Mouse (Mus musculus) olfactory bulb, adult 2 months (tissue): ENCODE results near the gene Chd4. TPM values are rescaled to one million over a fixed set of nuclear protein-coding genes. Genes with fewer than 3 reads are reported as not detected.
A peak's percentile ranks its signal among the peaks of the same experiment; 100 is the strongest.

Experiments
- H3K27ac ChIP-seq: fragments of 200-500 bp; 2 replicates; pipeline ENCODE4 v1.5.1; 2012; ENCODE audit warnings: low read depth, low read length; ENCODE audit not compliant: insufficient read depth
- H3K4me1 ChIP-seq: fragments of 200-500 bp; 2 replicates; pipeline ENCODE4 v1.6.1; 2012; ENCODE audit warnings: low read length; ENCODE audit not compliant: control insufficient read depth, insufficient read depth
- H3K4me3 ChIP-seq: fragments of 200-500 bp; 2 replicates; pipeline ENCODE4 v1.5.1; 2012; ENCODE audit warnings: mild to moderate bottlenecking, low read depth, low read length, moderate library complexity; ENCODE audit not compliant: insufficient read depth
- CTCF ChIP-seq: fragments of 200-500 bp; IDR thresholded peaks from 2 replicates; pipeline ENCODE4 v1.5.1; 2012; ENCODE audit warnings: low read depth, mild to moderate bottlenecking, low read length, moderate library complexity; ENCODE audit not compliant: insufficient read depth
- POLR2A ChIP-seq: fragments of 200-500 bp; IDR thresholded peaks from 2 replicates; pipeline ENCODE4 v1.6.1; 2012; ENCODE audit warnings: mild to moderate bottlenecking, low read depth, low read length, moderate library complexity; ENCODE audit not compliant: insufficient read depth
- WGBS: fragments of 180-500 bp; shearing (Covaris S2); methylation state at CpG from one replicate; pipeline ENCODE4 v1.1.7; 2018; 5-methylcytosine and 5-hydroxymethylcytosine counted together
- polyA plus RNA-seq: library from polyadenylated mRNA; stranded (reverse); fragments of >200 nt; gene quantifications from 2 replicates; pipeline ENCODE4 v1.2.4, GENCODE M21; 2012; ENCODE audit warnings: low replicate concordance; ENCODE audit not compliant: missing spikeins, insufficient read depth, insufficient read length

Gene Chd4
- polyA plus RNA-seq, 1 experiment: 138 TPM

DNA sequence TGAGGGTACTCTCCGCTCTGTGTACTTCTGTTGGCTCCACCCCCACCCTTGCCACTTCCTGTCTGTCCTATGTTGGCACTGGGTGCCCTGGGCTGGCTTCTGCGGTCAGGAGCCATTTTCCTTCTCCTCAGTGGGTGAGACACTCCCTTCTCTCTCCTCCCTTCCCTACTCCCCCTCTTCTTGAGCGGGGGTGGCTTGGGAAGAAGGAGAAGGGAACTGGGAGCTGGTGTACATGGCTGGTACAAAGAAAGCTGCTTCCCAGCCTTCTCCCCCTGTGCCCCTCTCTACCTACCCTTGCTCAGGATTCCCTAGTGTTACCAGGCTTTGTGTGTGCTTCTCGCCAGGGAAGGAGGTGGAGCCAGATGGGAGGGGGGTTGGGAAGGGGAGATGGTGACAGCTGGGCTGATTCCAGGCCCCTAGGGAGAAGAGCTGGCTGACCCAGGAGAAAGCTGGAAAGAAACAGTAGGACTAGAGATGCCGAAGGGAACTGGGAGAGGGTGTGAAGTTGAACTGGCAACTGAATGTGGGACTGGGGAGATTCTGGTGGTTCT lies 3.7 kb downstream of the Chd4 start:
- H3K4me1 ChIP-seq: peaks cover 27% of the 10 kb centered on the region
- H3K27ac ChIP-seq: peak overlapping the region; percentile 73
- WGBS: 13% methylated on average over 5 of the region's 5 CpGs
- peak overlapping the region; percentile 11 for H3K4me3 ChIP-seq
- no peak for TF ChIP-seq POLR2A
- no peak for TF ChIP-seq CTCF

- 82% methylated on average over 9 of the region's 9 CpGs for WGBS
- Histone ChIP-seq H3K27ac (no peak overlapping the region), H3K4me3 (no peak overlapping the region), H3K4me1 (peaks cover 24% of the 10 kb centered on the region)
- no peak for TF ChIP-seq POLR2A
- no peak for TF ChIP-seq CTCF
These were observed 5.7 kb downstream of the Chd4 start for GRCm38 (mm10) chr6:125101444-125101843.

DNA sequence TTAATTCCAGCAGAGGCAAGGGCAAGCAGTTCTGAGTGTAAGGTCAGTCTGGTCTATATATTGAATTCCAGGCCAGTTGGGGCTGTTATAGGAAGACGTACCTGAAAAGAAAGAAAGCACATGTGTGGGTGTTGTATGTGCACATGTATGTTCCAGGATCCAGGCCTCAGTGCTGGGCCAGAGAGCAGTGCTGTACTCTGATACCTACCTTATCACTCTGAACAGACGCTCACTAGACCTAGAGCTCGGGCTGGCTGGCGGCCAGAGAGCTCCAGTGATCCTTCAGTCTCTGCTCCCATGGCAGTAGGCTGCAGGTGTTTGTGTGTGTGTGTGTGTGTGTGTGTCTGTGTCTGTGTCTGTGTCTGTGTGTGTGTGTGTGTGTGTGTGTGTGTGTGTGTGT lies 8.4 kb downstream of the Chd4 start:
- no peak for TF ChIP-seq POLR2A
- TF ChIP-seq CTCF: no peak
- Histone ChIP-seq H3K27ac (no peak overlapping the region), H3K4me3 (no peak overlapping the region), H3K4me1 (peaks cover 16% of the 10 kb centered on the region)
- WGBS: 88% methylated on average over 4 of the region's 4 CpGs

DNA sequence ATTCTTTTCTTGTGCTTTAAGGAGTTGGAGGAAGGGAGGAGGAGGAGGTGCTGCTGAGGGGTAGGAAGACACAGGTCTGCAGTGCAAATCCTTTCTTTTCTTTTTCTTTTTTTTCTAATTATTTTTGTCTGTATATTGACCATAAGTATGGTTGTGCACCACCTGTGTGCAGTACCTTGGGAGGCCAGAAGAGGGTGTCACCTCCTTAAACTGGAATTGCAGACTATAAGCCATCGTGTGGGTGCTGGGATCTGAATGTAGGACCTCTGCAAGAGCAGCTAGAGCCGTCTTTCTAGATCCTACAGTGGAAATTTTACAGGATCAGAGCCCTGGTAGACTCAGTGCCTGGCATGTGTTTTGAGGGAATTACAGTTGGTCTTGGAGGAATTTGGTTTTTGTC lies 11.9 kb downstream of the Chd4 start:
- no peak overlapping the region for H3K27ac ChIP-seq
- 90% methylated on average over 2 of the region's 2 CpGs for WGBS
- H3K4me3 ChIP-seq: no peak overlapping the region
- no peak for TF ChIP-seq CTCF
- no peak for TF ChIP-seq POLR2A
- H3K4me1 ChIP-seq: no peaks in the 10 kb centered on the region

DNA sequence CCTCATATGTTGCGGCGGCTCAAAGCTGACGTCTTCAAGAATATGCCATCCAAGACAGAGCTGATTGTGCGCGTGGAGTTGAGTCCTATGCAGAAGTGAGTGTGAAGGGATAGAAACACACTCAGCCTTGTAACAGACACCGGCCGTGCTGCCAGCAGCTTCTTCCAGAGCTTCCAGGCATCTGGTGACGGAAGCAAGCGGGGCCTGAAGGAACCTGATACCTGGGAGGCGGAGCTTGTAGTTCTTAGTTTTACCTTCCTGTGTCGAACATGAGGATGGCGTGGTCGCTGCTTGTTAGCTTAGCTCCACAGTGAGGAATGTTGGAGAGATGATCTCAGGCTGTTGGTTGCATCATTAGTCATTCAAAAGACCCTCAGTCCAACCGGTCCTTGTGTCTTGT lies 13.6 kb downstream of the Chd4 start:
- H3K4me1 ChIP-seq: no peaks in the 10 kb centered on the region
- WGBS: 89% methylated on average over 14 of the region's 14 CpGs
- no peak overlapping the region for H3K4me3 ChIP-seq
- H3K27ac ChIP-seq: no peak overlapping the region
- no peak for TF ChIP-seq CTCF
- TF ChIP-seq POLR2A: no peak

GRCm38 (mm10) chr6:125110927-125111326 lies 15.1 kb downstream of the Chd4 start:
- Histone ChIP-seq H3K4me1 (no peaks in the 10 kb centered on the region), H3K4me3 (no peak overlapping the region), H3K27ac (no peak overlapping the region)
- TF ChIP-seq CTCF (no peak), POLR2A (no peak)
- 81% methylated on average over 7 of the region's 7 CpGs for WGBS

DNA sequence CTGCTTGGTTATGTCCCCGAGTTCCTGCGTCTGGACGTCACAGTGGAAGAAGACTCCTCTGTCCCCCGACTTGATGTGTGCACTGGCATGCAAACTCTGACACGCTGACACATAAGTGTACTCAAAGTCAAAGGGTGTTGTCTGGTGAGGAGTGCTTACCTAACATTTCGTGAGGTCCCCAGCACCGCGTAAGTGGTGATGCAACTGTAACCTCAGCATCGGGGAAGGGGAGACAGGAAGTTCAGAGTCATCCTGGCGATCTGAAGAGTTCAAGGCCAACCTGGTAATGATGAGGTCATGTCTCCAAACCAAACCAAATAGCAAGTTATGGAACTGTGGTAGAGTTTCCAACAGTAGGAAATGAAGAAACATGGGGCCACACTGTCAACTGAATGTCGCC lies 16.8 kb downstream of the Chd4 start:
- H3K4me1 ChIP-seq: no peaks in the 10 kb centered on the region
- TF ChIP-seq POLR2A (no peak), CTCF (no peak)
- WGBS: 95% methylated on average over 11 of the region's 11 CpGs
- H3K27ac ChIP-seq: no peak overlapping the region
- no peak overlapping the region for H3K4me3 ChIP-seq

GRCm38 (mm10) chr6:125119387-125119786 lies 23.6 kb downstream of the Chd4 start:
- no peaks in the 10 kb centered on the region for H3K4me1 ChIP-seq
- TF ChIP-seq CTCF (no peak), POLR2A (no peak)
- no peak overlapping the region for H3K4me3 ChIP-seq
- 82% methylated on average over 8 of the region's 8 CpGs for WGBS
- H3K27ac ChIP-seq: no peak overlapping the region

GRCm38 (mm10) chr6:125128724-125129123 lies 32.9 kb downstream of the Chd4 start:
- H3K4me3 ChIP-seq: no peak overlapping the region
- TF ChIP-seq POLR2A: no peak
- no peak for TF ChIP-seq CTCF
- WGBS: 88% methylated on average over 12 of the region's 12 CpGs
- 0 out of 2 replicates have a peak, but pooled peaks cover 4% of the 10 kb centered on the region for H3K4me1 ChIP-seq
- H3K27ac ChIP-seq: no peak overlapping the region

GRCm38 (mm10) chr6:125129710-125130402 lies 34.1 kb downstream of the Chd4 start:
- Histone ChIP-seq H3K4me1 (0 out of 2 replicates have a peak, but pooled peaks cover 4% of the 10 kb centered on the region), H3K27ac (no peak overlapping the region), H3K4me3 (no peak overlapping the region)
- 84% methylated on average over 20 of the region's 20 CpGs for WGBS
- no peak for TF ChIP-seq CTCF
- TF ChIP-seq POLR2A: no peak
